Mouse (Mus musculus): ENCODE results near the gene Ublcp1. TPM values are rescaled to one million over a fixed set of nuclear protein-coding genes. Genes with fewer than 3 reads are reported as not detected.

Gene Ublcp1
- polyA plus RNA-seq, 1 experiment from 2014 or later, result 68.4 TPM

DNA sequence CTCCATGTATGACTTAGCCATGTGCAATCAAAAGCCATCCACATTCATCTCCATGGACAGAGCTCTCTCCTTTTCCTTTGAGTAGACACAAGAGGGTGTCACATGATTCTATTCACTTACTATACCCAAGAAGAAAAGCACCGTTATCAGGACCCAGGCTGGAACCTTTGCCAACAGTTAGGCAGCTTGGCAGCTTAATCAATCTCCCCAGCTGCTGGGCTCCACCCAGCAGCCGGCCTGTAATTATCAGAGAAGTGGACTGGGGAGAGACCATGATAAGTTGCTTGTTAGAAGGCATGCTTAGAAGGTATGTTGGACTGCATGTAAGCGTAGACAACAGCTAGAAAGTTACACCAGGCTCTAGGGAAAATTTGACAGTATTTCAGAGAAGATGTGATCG, 38.6 kb upstream of the Ublcp1 start:
- no peak overlapping the region for H3K27ac ChIP-seq (replicated peaks)
- no peak for ATAC-seq (ENCODE audit: low FRiP score, low read depth)
- H3K4me1 ChIP-seq, result no peaks in the 10 kb centered on the region
- H3K36me3 ChIP-seq, result no peaks in the 10 kb centered on the region
- no peaks in the 10 kb centered on the region for H3K27me3 ChIP-seq
- no peak overlapping the region for H3K4me2 ChIP-seq (replicated peaks)
- H3K9ac ChIP-seq (replicated peaks), result no peak overlapping the region
- 82% methylated on average over 4 of the region's 4 CpGs for WGBS
- no peak overlapping the region for H3K4me3 ChIP-seq
- H3K9me3 ChIP-seq, result no peaks in the 10 kb centered on the region

DNA sequence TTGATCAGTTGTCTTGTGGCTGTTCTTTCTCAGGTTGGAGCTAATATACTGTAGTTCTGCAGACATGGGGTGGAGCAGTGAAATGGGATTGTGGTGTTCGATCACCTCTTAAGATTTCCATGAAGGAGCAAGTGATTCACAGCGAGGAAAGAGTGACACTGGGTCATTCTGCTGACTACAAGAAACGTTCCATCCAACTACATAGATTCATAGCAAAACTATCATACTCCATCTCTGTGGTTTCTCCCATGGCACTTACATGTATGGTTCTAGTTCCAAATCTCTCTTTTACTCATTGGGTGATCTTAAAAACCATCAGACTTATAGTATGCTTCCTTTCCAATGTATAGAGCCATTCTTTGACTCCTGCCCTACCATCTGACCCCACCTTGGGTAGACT, 34.5 kb upstream of the Ublcp1 start:
- ATAC-seq (ENCODE audit: low FRiP score, low read depth), result no peak

DNA sequence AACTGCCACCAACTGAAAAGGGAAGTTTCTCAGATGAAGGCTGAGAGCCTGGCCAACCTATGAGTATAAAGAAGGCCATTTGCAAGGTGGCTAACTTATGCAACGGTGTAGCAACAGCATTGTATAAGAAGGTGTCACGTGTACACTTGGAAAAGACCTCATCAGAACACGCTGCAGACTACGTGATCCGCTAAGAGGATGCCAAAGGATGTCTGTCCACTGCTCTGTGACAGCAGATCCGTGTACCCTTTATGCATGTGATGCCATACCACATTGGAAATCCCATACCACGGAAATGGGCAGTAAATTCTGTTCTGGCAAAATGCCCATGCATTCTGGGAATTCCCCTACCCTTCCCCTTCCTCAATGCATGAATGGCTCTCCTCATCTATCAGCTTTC, 33.8 kb upstream of the Ublcp1 start:
- H3K27ac ChIP-seq (replicated peaks), result no peak overlapping the region
- 91% methylated on average over 7 of the region's 7 CpGs for WGBS
- no peak for ATAC-seq (ENCODE audit: low FRiP score, low read depth)

More for the DNA sequence above, 34.5 kb upstream of the Ublcp1 start:
- no peaks in the 10 kb centered on the region for H3K36me3 ChIP-seq
- no peaks in the 10 kb centered on the region for H3K4me1 ChIP-seq
- H3K4me3 ChIP-seq, result no peak overlapping the region
- no peak overlapping the region for H3K27ac ChIP-seq (replicated peaks)
- no peaks in the 10 kb centered on the region for H3K9me3 ChIP-seq
- 77% methylated on average over 3 of the region's 3 CpGs for WGBS
- no peak overlapping the region for H3K4me2 ChIP-seq (replicated peaks)
- H3K9ac ChIP-seq (replicated peaks), result no peak overlapping the region
- no peaks in the 10 kb centered on the region for H3K27me3 ChIP-seq

GRCm38 (mm10) chr11:44502931-44503330, 32.6 kb upstream of the Ublcp1 start:
- H3K4me1 ChIP-seq, result no peaks in the 10 kb centered on the region
- H3K36me3 ChIP-seq, result no peaks in the 10 kb centered on the region
- no peak overlapping the region for H3K4me2 ChIP-seq (replicated peaks)
- no peaks in the 10 kb centered on the region for H3K9me3 ChIP-seq
- no peak overlapping the region for H3K9ac ChIP-seq (replicated peaks)
- no peak overlapping the region for H3K27ac ChIP-seq (replicated peaks)
- H3K27me3 ChIP-seq, result no peaks in the 10 kb centered on the region
- no peak for ATAC-seq (ENCODE audit: low FRiP score, low read depth)
- WGBS, result 50% methylated on average over 5 of the region's 5 CpGs
- no peak overlapping the region for H3K4me3 ChIP-seq

More for the DNA sequence above, 33.8 kb upstream of the Ublcp1 start:
- Histone ChIP-seq H3K4me3 (no peak overlapping the region), H3K4me1 (no peaks in the 10 kb centered on the region), H3K36me3 (no peaks in the 10 kb centered on the region), H3K27me3 (no peaks in the 10 kb centered on the region), H3K9ac (replicated peaks) (no peak overlapping the region), H3K9me3 (no peaks in the 10 kb centered on the region), H3K4me2 (replicated peaks) (no peak overlapping the region)

- WGBS, result 88% methylated on average over 2 of the region's 2 CpGs
- Histone ChIP-seq H3K27me3 (no peaks in the 10 kb centered on the region), H3K36me3 (no peaks in the 10 kb centered on the region), H3K9ac (replicated peaks) (no peak overlapping the region), H3K4me2 (replicated peaks) (no peak overlapping the region), H3K27ac (replicated peaks) (no peak overlapping the region), H3K4me3 (no peak overlapping the region), H3K4me1 (no peaks in the 10 kb centered on the region), H3K9me3 (no peaks in the 10 kb centered on the region)
- ATAC-seq (ENCODE audit: low FRiP score, low read depth), result no peak
These were observed 31.2 kb upstream of the Ublcp1 start for GRCm38 (mm10) chr11:44501477-44501876.

DNA sequence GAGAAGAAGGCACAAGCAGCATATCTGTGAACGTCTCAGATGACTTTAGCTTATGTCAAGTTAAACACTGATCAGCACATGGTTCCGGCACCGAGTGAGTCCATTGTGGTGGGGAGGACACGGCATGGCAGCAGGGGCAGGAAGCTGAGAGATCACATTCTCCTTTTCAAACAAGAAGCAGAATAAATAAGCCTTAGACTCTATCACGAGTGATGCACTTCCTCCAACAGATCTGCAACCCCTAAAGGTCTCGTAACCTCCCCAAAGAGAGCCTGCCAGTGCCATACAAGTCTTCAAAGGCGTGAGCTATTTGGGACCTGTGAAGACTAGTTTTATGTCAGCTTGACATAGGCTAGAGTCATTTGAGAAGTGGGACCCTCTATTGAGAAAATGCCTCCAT, 30.7 kb upstream of the Ublcp1 start:
- H3K9ac ChIP-seq (replicated peaks), result no peak overlapping the region
- no peaks in the 10 kb centered on the region for H3K27me3 ChIP-seq
- H3K4me2 ChIP-seq (replicated peaks), result no peak overlapping the region
- no peak overlapping the region for H3K4me3 ChIP-seq
- H3K9me3 ChIP-seq, result no peaks in the 10 kb centered on the region
- ATAC-seq (ENCODE audit: low FRiP score, low read depth), result no peak
- no peaks in the 10 kb centered on the region for H3K4me1 ChIP-seq
- WGBS, result 85% methylated on average over 7 of the region's 7 CpGs
- H3K36me3 ChIP-seq, result no peaks in the 10 kb centered on the region
- H3K27ac ChIP-seq (replicated peaks), result no peak overlapping the region

- H3K9me3 ChIP-seq, result no peaks in the 10 kb centered on the region
- H3K4me2 ChIP-seq (replicated peaks), result no peak overlapping the region
- H3K27me3 ChIP-seq, result no peaks in the 10 kb centered on the region
- no peak for ATAC-seq (ENCODE audit: low FRiP score, low read depth)
- H3K4me3 ChIP-seq, result no peak overlapping the region
- WGBS, result 80% methylated on average over 13 of the region's 13 CpGs
- no peaks in the 10 kb centered on the region for H3K4me1 ChIP-seq
- H3K9ac ChIP-seq (replicated peaks), result no peak overlapping the region
- no peak overlapping the region for H3K27ac ChIP-seq (replicated peaks)
- no peaks in the 10 kb centered on the region for H3K36me3 ChIP-seq
These were observed 28.3 kb upstream of the Ublcp1 start for GRCm38 (mm10) chr11:44498412-44499272.

- H3K9ac ChIP-seq (replicated peaks), result no peak overlapping the region
- H3K4me3 ChIP-seq, result no peak overlapping the region
- H3K36me3 ChIP-seq, result no peaks in the 10 kb centered on the region
- no peaks in the 10 kb centered on the region for H3K9me3 ChIP-seq
- H3K4me1 ChIP-seq, result no peaks in the 10 kb centered on the region
- 50% methylated on average over 3 of the region's 3 CpGs for WGBS
- H3K4me2 ChIP-seq (replicated peaks), result no peak overlapping the region
- no peak overlapping the region for H3K27ac ChIP-seq (replicated peaks)
- ATAC-seq (ENCODE audit: low FRiP score, low read depth), result no peak
- H3K27me3 ChIP-seq, result no peaks in the 10 kb centered on the region
These were observed 25.9 kb upstream of the Ublcp1 start for GRCm38 (mm10) chr11:44496217-44496616.

DNA sequence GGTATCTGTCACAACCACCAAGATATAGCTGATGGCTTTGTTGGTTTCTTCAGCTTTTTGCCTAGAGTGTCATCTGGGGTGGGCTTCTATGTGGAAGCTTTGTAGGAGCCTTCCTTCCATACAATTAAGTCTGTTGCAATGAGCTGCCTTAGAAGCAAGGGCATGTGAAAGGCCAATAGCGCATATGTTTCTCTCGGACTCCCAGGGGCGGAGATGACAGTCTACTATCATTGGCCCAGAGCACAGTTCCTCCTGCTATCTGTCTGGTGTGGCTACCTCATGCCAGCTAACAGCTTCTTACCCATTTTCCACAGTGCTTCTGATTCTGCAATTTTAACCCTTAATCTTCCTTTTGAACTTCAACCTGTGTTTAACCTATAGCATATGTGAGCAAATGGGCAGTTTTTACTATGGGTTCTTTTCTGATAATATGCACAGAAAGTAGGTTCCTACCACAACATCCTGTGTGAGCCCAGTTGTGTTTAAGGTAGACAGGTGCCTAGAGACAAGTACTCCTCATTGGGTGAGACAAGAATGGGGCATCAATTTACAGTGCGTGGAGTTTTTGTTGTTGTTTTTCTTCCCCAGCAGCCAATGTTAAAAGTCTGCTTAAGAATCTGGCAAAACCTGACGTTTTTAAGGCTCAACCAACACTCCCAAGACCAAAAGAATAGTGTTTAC, 24.5 kb upstream of the Ublcp1 start:
- no peaks in the 10 kb centered on the region for H3K9me3 ChIP-seq
- 88% methylated on average over 5 of the region's 5 CpGs for WGBS
- no peaks in the 10 kb centered on the region for H3K27me3 ChIP-seq
- no peak overlapping the region for H3K4me3 ChIP-seq
- H3K9ac ChIP-seq (replicated peaks), result no peak overlapping the region
- no peak for ATAC-seq (ENCODE audit: low FRiP score, low read depth)
- no peaks in the 10 kb centered on the region for H3K36me3 ChIP-seq
- H3K4me1 ChIP-seq, result no peaks in the 10 kb centered on the region
- no peak overlapping the region for H3K27ac ChIP-seq (replicated peaks)
- no peak overlapping the region for H3K4me2 ChIP-seq (replicated peaks)

DNA sequence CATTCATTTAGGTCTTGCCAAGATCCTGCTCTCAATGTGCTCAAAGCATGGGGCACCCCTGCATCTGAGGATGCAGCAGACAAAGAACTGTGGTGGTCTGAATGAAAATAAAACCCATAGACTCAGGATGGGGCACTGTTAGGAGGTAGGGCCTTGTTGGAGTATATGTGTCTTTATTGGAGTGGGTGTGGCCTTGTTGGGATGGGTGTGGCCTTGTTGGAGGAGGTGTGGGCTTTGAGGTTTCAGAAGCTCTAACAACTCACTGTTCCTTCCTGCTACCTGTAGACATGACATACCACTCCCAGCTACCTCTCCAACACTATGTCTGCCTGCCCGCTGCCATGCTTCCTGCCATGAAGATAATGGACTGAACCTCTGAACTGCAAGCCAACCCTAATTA, 18.8 kb upstream of the Ublcp1 start:
- H3K4me1 ChIP-seq, result no peaks in the 10 kb centered on the region
- no peaks in the 10 kb centered on the region for H3K9me3 ChIP-seq
- no peak overlapping the region for H3K4me2 ChIP-seq (replicated peaks)
- WGBS, result 96% methylated on average over 1 of the region's 1 CpGs
- no peaks in the 10 kb centered on the region for H3K36me3 ChIP-seq
- H3K27me3 ChIP-seq, result no peaks in the 10 kb centered on the region
- H3K27ac ChIP-seq (replicated peaks), result no peak overlapping the region
- H3K9ac ChIP-seq (replicated peaks), result no peak overlapping the region
- ATAC-seq (ENCODE audit: low FRiP score, low read depth), result no peak
- no peak overlapping the region for H3K4me3 ChIP-seq

GRCm38 (mm10) chr11:44485089-44485736, 14.9 kb upstream of the Ublcp1 start:
- no peak for ATAC-seq (ENCODE audit: low FRiP score, low read depth)
- 93% methylated on average over 7 of the region's 7 CpGs for WGBS
- Histone ChIP-seq H3K9me3 (no peaks in the 10 kb centered on the region), H3K27me3 (no peaks in the 10 kb centered on the region), H3K36me3 (no peaks in the 10 kb centered on the region), H3K9ac (replicated peaks) (no peak overlapping the region), H3K4me2 (replicated peaks) (no peak overlapping the region), H3K4me1 (no peaks in the 10 kb centered on the region), H3K27ac (replicated peaks) (no peak overlapping the region), H3K4me3 (no peak overlapping the region)

GRCm38 (mm10) chr11:44480246-44480645, 9.9 kb upstream of the Ublcp1 start:
- Histone ChIP-seq H3K36me3 (no peaks in the 10 kb centered on the region), H3K27me3 (no peaks in the 10 kb centered on the region), H3K4me1 (no peaks in the 10 kb centered on the region), H3K9ac (replicated peaks) (no peak overlapping the region), H3K4me3 (no peak overlapping the region), H3K9me3 (no peaks in the 10 kb centered on the region), H3K4me2 (replicated peaks) (no peak overlapping the region), H3K27ac (replicated peaks) (no peak overlapping the region)
- WGBS, result 93% methylated on average over 6 of the region's 6 CpGs
- no peak for ATAC-seq (ENCODE audit: low FRiP score, low read depth)

All from midbrain, embryonic 12.5 days (tissue).